Mouse (Mus musculus) myocyte (in vitro differentiated cells): ENCODE results near the gene Adamts13. TPM values are rescaled to one million over a fixed set of nuclear protein-coding genes. Genes with fewer than 3 reads are reported as not detected.
A peak's percentile ranks its signal among the peaks of the same experiment; 100 is the strongest.

ENCODE experiments used
- H3K27me3 ChIP-seq: one replicate; pipeline ENCODE4 v1.6.1; 2011; ENCODE audit not compliant: control insufficient read depth, insufficient read depth, insufficient read length
- H3K36me3 ChIP-seq: one replicate; pipeline ENCODE4 v1.6.1; 2011; ENCODE audit not compliant: control insufficient read depth, insufficient read depth
- H3K4me2 ChIP-seq: one replicate; pipeline ENCODE4 v1.6.1; 2011; ENCODE audit warnings: low read depth, control low read depth
- H3K4me3 ChIP-seq: one replicate; pipeline ENCODE4 v1.5.1; 2011; ENCODE audit warnings: mild to moderate bottlenecking, control low read depth, moderate library complexity
- H3K79me2 ChIP-seq: one replicate; pipeline ENCODE4 v1.6.1; 2011; ENCODE audit not compliant: control insufficient read depth, insufficient read depth
- H3ac ChIP-seq: one replicate; pipeline ENCODE4 v1.6.1; 2011; ENCODE audit not compliant: control insufficient read depth, insufficient read length
- CEBPB ChIP-seq: IDR thresholded peaks from 2 replicates; pipeline ENCODE4 v1.6.1; 2011; ENCODE audit warnings: mild to moderate bottlenecking, moderate library complexity; ENCODE audit not compliant: poor library complexity, insufficient read depth, severe bottlenecking
- E2F4 ChIP-seq: IDR thresholded peaks from one replicate; pipeline ENCODE4 v1.6.1; 2011; ENCODE audit warnings: mild to moderate bottlenecking, control low read depth, moderate library complexity; ENCODE audit not compliant: insufficient read depth
- MAX ChIP-seq: IDR thresholded peaks from one replicate; pipeline ENCODE4 v1.6.1; 2011; ENCODE audit warnings: low read depth, mild to moderate bottlenecking, control low read depth
- MYOD1 ChIP-seq, 3 experiments: IDR thresholded peaks; one replicate each; pipeline ENCODE4 v1.6.1; 2011; ENCODE audit warnings: control low read depth in 2 of 3, low read depth in 2 of 3, mild to moderate bottlenecking in 2 of 3, moderate library complexity in 1 of 3; ENCODE audit not compliant: insufficient read length in 2 of 3, control insufficient read depth in 1 of 3
- MYOG ChIP-seq, 3 experiments: IDR thresholded peaks; one replicate each; pipeline ENCODE4 v1.6.1; 2011; ENCODE audit warnings: control low read depth in 2 of 3, low read depth in 2 of 3, mild to moderate bottlenecking in 2 of 3; ENCODE audit not compliant: insufficient read length in 2 of 3, control insufficient read depth in 1 of 3, insufficient read depth in 1 of 3
- POLR2A ChIP-seq: IDR thresholded peaks from one replicate; pipeline ENCODE4 v1.6.1; 2011; ENCODE audit warnings: low read depth, mild to moderate bottlenecking, control low read depth, moderate library complexity; ENCODE audit not compliant: insufficient read length
- POLR2AphosphoS2 ChIP-seq: IDR thresholded peaks from one replicate; pipeline ENCODE4 v1.6.1; 2011; ENCODE audit warnings: low read depth, control low read depth; ENCODE audit not compliant: insufficient read length
- REST ChIP-seq: IDR thresholded peaks from one replicate; pipeline ENCODE4 v1.6.1; 2011; ENCODE audit warnings: mild to moderate bottlenecking, control low read depth, moderate library complexity; ENCODE audit not compliant: insufficient read depth, insufficient read length
- SRF ChIP-seq: IDR thresholded peaks from one replicate; pipeline ENCODE4 v1.6.1; 2011; ENCODE audit warnings: low read depth; ENCODE audit not compliant: control insufficient read depth, insufficient read length
- TCF12 ChIP-seq: IDR thresholded peaks from one replicate; pipeline ENCODE4 v1.6.1; 2011; ENCODE audit warnings: mild to moderate bottlenecking, control low read depth; ENCODE audit not compliant: poor library complexity, insufficient read depth, severe bottlenecking
- TCF3 ChIP-seq: IDR thresholded peaks from one replicate; pipeline ENCODE4 v1.6.1; 2011; ENCODE audit warnings: low read depth, control low read depth; ENCODE audit not compliant: insufficient read length
- USF1 ChIP-seq: IDR thresholded peaks from one replicate; pipeline ENCODE4 v1.6.1; 2011; ENCODE audit warnings: low read depth, mild to moderate bottlenecking, control low read depth, moderate library complexity
- polyA plus RNA-seq: library from polyadenylated mRNA; unstranded; fragments of >200 nt; fragmentation: generic; extraction: Trizol; gene quantifications from one replicate; pipeline ENCODE4 v1.2.1, GENCODE M21; 2012; ENCODE audit warnings: missing spikeins

Adamts13 gene
- polyA plus RNA-seq, 1 experiment, result not detected

- no peak for TF ChIP-seq MAX
- no peak for TF ChIP-seq USF1
- TF ChIP-seq MYOD1 (IDR thresholded peaks at IDR 0.05; ENCODE audit: control insufficient read depth in 1 of 3, insufficient read length in 2 of 3, low read depth in 2 of 3), result no peak
- no peak for TF ChIP-seq POLR2AphosphoS2
- TF ChIP-seq REST, result no peak
- TF ChIP-seq TCF3, result no peak
- no peak for TF ChIP-seq TCF12
- TF ChIP-seq SRF, result no peak
- TF ChIP-seq CEBPB, result no peak
- no peak for TF ChIP-seq E2F4
- no peak for TF ChIP-seq MYOG (IDR thresholded peaks at IDR 0.05; ENCODE audit: control insufficient read depth in 1 of 3, insufficient read depth in 1 of 3, insufficient read length in 2 of 3, low read depth in 2 of 3)
- TF ChIP-seq POLR2A, result no peak
- Histone ChIP-seq H3K36me3 (no peaks in the 10 kb centered on the region), H3K27me3 (peaks cover 38% of the 10 kb centered on the region), H3ac (no peak overlapping the region), H3K4me2 (peak overlapping the region; percentile 46), H3K4me3 (no peak overlapping the region), H3K79me2 (no peaks in the 10 kb centered on the region)
These were observed 65.4 kb downstream of the Adamts13 start for GRCm38 (mm10) chr2:27038596-27038995.

GRCm38 (mm10) chr2:27039286-27039685 lies 66.1 kb downstream of the Adamts13 start:
- no peak for TF ChIP-seq POLR2A
- Histone ChIP-seq H3K4me3 (no peak overlapping the region), H3K4me2 (peak overlapping the region; percentile 16), H3ac (no peak overlapping the region), H3K79me2 (no peaks in the 10 kb centered on the region), H3K36me3 (no peaks in the 10 kb centered on the region), H3K27me3 (peaks cover 39% of the 10 kb centered on the region)

GRCm38 (mm10) chr2:27042131-27042844 lies 69.1 kb downstream of the Adamts13 start:
- Histone ChIP-seq H3ac (no peak overlapping the region), H3K79me2 (no peaks in the 10 kb centered on the region), H3K36me3 (no peaks in the 10 kb centered on the region), H3K27me3 (peaks cover 57% of the 10 kb centered on the region), H3K4me3 (no peak overlapping the region), H3K4me2 (no peak overlapping the region)
- TF ChIP-seq MYOD1 (IDR thresholded peaks at IDR 0.05; ENCODE audit: control insufficient read depth in 1 of 3, insufficient read length in 2 of 3, low read depth in 2 of 3) (peak in 1 of 3 experiments; percentile 6), MYOG (IDR thresholded peaks at IDR 0.05; ENCODE audit: control insufficient read depth in 1 of 3, insufficient read depth in 1 of 3, insufficient read length in 2 of 3, low read depth in 2 of 3) (no peak), CEBPB (no peak), USF1 (no peak), TCF12 (no peak)

GRCm38 (mm10) chr2:27043461-27043860 lies 70.2 kb downstream of the Adamts13 start:
- H3K36me3 ChIP-seq, result no peaks in the 10 kb centered on the region
- H3K79me2 ChIP-seq, result no peaks in the 10 kb centered on the region
- H3K4me3 ChIP-seq, result no peak overlapping the region
- H3K27me3 ChIP-seq, result peaks cover 66% of the 10 kb centered on the region
- no peak overlapping the region for H3K4me2 ChIP-seq
- no peak overlapping the region for H3ac ChIP-seq
- no peak for TF ChIP-seq USF1
- TF ChIP-seq MYOD1 (IDR thresholded peaks at IDR 0.05; ENCODE audit: control insufficient read depth in 1 of 3, insufficient read length in 2 of 3, low read depth in 2 of 3), result no peak
- TF ChIP-seq SRF, result no peak
- no peak for TF ChIP-seq TCF3
- TF ChIP-seq CEBPB, result no peak
- no peak for TF ChIP-seq MYOG (IDR thresholded peaks at IDR 0.05; ENCODE audit: control insufficient read depth in 1 of 3, insufficient read depth in 1 of 3, insufficient read length in 2 of 3, low read depth in 2 of 3)
- no peak for TF ChIP-seq MAX

GRCm38 (mm10) chr2:27044166-27044565 lies 71.0 kb downstream of the Adamts13 start:
- no peak for TF ChIP-seq POLR2AphosphoS2
- no peak for TF ChIP-seq POLR2A
- no peak for TF ChIP-seq CEBPB
- no peak for TF ChIP-seq MYOD1 (IDR thresholded peaks at IDR 0.05; ENCODE audit: control insufficient read depth in 1 of 3, insufficient read length in 2 of 3, low read depth in 2 of 3)
- no peak for TF ChIP-seq MAX
- no peak for TF ChIP-seq MYOG (IDR thresholded peaks at IDR 0.05; ENCODE audit: control insufficient read depth in 1 of 3, insufficient read depth in 1 of 3, insufficient read length in 2 of 3, low read depth in 2 of 3)
- no peak for TF ChIP-seq USF1
- TF ChIP-seq E2F4, result no peak
- no peak for TF ChIP-seq SRF
- no peak for TF ChIP-seq REST
- TF ChIP-seq TCF3, result no peak
- no peak for TF ChIP-seq TCF12
- peaks cover 71% of the 10 kb centered on the region for H3K27me3 ChIP-seq
- H3ac ChIP-seq, result no peak overlapping the region
- H3K79me2 ChIP-seq, result no peaks in the 10 kb centered on the region
- no peak overlapping the region for H3K4me2 ChIP-seq
- no peaks in the 10 kb centered on the region for H3K36me3 ChIP-seq
- no peak overlapping the region for H3K4me3 ChIP-seq
